Mouse (Mus musculus): ENCODE results near the gene Tmem129.

Tmem129 gene

GRCm38 (mm10) chr5:33637606-33638350 lies 20.4 kb downstream of the Tmem129 start:
- DNase-seq (ENCODE audit: low read depth, low spot score), result no peak

- DNase-seq (ENCODE audit: low read depth, low spot score), result no peak
These were observed 22.9 kb downstream of the Tmem129 start for GRCm38 (mm10) chr5:33635361-33635760.

DNA sequence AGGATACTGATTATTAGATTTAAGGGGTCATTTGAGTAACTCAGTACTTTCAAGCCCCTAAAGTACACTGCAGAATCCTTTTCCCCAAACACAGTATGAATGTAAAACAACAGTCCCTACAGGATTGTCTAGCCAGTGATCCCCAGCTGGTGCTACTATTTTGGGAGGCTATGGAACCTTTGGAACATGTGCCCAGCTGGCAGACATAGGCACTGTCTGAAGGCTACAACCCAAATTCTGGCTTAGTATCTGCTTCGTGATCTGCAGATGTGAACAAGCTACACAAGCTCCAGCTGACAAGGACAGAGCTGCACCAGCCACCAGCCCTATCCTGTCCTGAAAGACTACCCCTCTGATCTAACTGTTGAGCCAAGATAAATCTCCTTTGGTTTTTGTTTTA lies 25.7 kb downstream of the Tmem129 start:
- DNase-seq (ENCODE audit: low read depth, low spot score), result no peak

- DNase-seq (ENCODE audit: low read depth, low spot score), result peak; percentile 92
These were observed 27.6 kb downstream of the Tmem129 start for GRCm38 (mm10) chr5:33630615-33631014.

DNA sequence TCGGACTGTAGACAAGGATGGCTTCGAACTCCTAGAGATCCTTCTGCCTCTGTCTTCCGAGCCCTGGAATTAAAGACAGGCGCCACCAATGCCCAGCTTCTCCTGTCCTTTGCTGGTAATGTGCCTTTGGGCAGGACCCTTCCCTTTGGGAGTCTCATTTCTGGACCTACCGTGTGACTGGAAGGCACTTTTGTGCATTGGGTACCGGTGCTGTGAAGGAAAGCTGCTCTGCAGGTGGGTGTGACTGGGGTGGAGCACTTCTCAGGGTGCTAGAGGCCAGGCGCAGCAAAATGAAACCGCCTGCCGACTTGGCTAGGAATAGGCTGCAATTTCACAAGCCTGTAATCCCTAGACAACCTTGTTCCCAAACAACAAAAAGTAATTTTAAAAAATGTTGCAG lies 28.2 kb downstream of the Tmem129 start:
- peak; percentile 65 for DNase-seq (ENCODE audit: low read depth, low spot score)

DNA sequence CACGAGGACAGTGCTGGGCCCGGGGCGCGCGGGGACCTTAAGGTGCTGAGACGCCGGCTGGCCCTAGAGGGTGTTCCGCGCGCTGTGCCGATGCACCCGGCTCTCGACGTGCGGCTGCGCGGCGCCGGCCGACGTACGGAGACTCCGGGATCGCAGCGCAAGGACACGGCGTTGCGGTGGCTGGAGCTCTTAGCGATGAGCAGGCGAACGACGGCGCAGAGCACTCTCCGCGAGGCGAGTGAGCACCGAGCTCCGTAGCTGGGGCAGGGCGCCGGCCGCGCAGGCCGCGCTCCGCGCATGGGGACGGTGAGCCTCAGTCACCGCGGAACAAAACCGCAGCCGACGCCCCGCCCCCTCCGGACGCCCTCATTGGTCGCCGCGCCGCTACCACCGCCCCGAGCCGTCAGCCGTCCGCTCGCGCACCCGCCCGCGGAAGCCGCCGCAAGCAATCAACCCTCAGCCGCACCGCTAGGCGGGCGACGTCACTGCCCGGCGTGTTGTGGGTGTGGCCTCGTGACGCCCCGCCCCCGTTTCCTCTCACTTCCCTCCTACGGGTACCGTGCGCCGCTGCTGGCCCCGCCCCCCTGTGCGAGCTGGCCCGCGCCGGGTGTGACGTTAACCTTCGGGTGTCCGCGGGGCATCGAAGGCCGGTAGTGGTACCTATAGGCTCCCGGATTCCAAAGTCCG lies 28.8 kb downstream of the Tmem129 start, which contains the start of the genes Fam53a and Gm9903:
Fam53a (minus strand) TSS at position 335 of the 687 bp plus-strand sequence.
Gm9903 (plus strand) TSS at position 625 of the 687 bp plus-strand sequence.
- DNase-seq (ENCODE audit: low read depth, low spot score), result peak; percentile 98

DNA sequence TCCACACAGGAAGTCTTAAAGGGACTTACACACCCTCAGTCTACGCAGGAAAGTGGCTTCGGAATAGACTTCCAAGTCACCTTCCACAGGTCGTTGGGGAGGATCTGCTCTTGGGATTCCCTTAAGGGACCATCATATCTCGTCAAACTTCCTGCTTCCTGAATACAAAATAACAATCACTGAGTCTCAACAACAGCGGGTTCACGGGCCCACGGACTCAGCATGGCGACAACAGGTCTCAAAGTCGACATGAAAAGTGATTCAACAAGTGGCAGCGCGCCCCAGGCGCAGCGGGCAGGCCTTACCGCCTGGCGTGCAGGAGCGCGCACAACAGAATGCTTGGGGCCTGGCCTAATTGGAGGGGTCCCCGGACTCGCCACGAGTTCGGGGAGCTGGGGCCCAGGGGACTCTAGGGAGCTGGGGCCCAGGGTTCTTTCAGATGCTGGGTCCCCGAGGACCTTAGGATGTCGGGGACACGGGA lies 29.4 kb downstream of the Tmem129 start:
- DNase-seq (ENCODE audit: low read depth, low spot score), result peak; percentile 38

- DNase-seq (ENCODE audit: low read depth, low spot score), result peak; percentile 48
These were observed 30.2 kb downstream of the Tmem129 start for GRCm38 (mm10) chr5:33627968-33628367.

DNA sequence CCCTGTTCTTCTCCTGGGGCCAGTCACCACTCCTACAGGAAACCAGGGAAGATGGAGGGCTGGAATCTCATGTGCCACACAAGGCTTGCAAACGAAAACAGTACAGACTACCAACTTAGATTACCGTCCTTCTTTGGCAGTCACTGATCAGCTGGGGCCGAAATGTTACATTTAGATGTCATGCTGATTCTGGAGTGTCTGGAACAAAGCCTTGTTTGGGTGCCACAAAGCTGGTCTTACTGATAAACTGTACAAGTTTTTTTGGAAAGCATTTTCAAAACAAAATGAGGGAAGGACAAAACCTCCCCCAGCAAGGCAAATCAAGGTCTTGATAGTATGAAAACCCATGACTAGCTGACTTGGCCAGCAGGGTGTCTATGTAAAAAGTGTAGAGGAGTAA lies 34.5 kb downstream of the Tmem129 start:
- DNase-seq (ENCODE audit: low read depth, low spot score), result no peak

GRCm38 (mm10) chr5:33622671-33623070 lies 35.5 kb downstream of the Tmem129 start:
- no peak for DNase-seq (ENCODE audit: low read depth, low spot score)

DNA sequence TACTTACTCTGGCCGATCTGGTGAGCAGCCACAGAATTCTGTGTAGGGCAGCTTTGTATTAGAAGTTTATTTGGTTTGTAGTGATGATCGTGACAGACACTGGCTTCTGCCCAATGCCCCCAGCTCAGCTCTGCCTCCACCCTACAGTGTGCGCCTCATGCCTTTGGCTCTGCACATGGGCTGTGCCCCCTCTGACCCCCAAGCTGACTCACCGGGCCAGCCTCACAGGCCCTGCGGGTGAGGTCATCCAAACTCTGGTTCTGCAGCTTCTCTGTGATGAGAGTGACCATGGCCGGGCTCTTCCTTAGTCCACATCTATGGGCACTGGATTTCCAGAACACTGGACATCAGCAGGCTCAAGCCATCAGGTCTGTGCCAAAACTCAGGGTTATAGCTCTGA lies 43.8 kb downstream of the Tmem129 start:
- DNase-seq (ENCODE audit: low read depth, low spot score), result no peak

- no peak for DNase-seq (ENCODE audit: low read depth, low spot score)
These were observed 46.4 kb downstream of the Tmem129 start for GRCm38 (mm10) chr5:33611795-33612194.

GRCm38 (mm10) chr5:33609226-33609625 lies 49.0 kb downstream of the Tmem129 start:
- no peak for DNase-seq (ENCODE audit: low read depth, low spot score)

DNA sequence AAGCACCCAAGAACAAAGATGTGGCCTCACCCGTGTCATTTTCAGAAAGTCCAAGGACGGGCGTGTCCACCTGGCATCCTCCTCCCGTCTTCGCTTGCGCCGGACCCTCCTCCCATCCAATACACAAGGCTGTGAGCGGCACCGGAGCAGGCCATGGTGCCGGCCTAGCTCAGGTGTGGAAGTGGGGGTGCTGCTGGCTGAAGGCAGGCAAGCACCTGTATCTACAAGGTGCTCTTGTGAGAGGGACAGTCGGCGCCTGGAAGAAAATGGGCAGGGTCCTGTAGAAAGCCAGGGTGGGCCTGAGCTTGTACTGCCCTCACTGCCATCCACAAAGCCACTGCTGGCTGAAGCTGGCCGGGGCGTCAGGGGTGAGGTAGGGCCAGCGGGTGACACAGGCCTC lies 50.8 kb downstream of the Tmem129 start:
- no peak for DNase-seq (ENCODE audit: low read depth, low spot score)

GRCm38 (mm10) chr5:33606631-33607030 lies 51.6 kb downstream of the Tmem129 start:
- no peak for DNase-seq (ENCODE audit: low read depth, low spot score)

DNA sequence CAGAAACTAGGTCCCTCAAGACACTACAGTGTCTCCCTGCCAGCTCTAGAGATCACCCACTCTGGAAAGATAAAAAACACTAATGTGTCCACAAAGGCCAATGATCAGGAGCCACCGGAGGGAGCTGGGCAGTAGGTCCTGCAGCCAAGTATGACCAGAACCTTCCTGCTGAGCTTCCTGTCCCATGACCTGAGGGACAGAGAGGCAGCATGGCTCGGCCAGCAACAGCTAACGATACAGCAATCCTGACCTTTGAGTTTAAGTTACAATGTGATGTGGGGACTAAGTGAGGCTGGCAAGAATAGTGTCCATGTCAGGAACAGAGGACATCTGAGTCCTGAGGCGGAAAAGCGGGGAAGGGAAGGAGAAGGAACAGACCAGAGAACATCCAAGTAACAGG lies 52.9 kb downstream of the Tmem129 start:
- DNase-seq (ENCODE audit: low read depth, low spot score), result peak; percentile 79

Data from skeletal muscle tissue, adult 2 months (tissue).